Mouse (Mus musculus): ENCODE measurements at regions not wholly inside any gene's neighbourhood (a gene's known extent, or its start where the extent isn't known, plus 50 kb on each side); places are given as distances from the start of the nearest gene placed in this dataset.
A peak's percentile ranks its signal among the peaks of the same experiment; 100 is the strongest.

DNA sequence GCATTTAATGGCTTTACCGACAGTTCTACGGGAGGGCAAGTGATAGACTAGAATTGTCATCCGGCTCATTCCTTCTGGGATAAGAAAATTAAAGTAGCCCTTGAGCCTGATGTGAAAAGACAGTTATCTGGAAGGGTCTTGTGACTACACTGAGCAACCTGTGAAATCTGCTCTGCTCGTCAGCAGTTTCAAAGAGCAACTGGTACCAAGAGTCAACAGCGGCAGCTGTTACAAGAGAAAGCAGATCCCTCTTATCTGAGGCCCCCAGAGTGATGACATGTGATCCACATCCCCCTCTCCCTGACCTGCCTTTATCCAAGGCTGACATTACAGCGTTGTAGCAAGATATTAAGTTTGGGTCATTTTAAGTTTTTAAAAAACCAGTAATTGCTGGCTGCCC is 52.6 kb upstream of the Unc13c start:
- no peak for DNase-seq (ENCODE audit: low spot score)

DNA sequence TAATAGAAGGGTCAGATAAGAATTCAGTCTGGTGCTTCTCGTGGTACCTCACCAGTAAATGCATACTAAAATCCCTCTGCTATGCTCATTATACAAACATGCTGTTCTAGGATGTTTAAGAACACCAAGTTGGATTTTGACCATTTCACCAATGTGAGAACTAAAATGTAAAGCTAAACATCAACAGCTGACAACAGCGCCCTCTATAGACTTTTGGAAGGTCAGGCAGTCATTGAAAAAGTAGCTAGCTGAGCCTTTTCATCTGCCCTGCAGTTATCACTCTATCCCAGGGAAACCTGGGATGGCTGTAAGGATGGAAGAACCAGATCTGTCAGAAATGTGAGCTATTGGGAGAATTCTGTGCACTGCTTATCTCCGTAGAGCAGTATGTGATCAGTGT is 55.2 kb upstream of the Unc13c start:
- no peak for DNase-seq (ENCODE audit: low spot score)

DNA sequence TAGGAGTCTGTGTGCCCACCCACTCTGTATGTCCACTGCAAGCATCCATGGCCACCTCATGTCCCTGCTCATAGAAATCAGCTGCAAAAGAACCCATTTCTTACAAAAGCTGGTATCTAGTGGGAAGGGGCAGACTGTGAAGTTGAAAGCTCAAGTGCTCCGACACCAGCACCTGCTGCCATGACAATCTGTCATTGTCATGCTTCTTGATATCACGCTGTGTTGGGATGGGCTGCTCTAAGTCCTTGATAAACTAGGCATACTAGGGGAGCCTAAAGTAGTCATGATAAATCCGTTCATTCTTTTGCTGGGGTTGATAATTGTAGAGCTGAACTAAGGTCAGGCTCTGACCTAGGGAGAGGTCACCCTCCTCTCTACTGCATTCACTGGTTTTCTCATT is 57.4 kb upstream of the Unc13c start:
- no peak for DNase-seq (ENCODE audit: low spot score)

DNA sequence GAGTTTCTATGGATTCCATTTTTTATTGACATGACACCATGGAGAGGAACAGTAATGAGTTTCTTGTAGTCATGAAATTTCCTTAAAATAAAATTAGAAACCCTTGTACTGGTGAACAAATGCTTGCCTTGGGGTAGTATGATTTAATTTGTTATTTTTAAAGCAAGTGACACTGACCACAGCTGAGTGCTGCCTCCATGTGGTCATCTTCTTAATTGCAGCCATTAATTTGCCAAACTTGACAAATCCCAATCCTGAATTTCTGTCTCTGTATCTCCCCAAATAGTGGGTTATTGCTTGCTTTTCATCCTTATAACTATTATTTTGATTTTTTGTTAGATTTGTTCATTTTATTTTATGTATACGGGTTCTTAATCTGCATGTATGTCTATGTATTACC is 59.7 kb upstream of the Unc13c start:
- DNase-seq (ENCODE audit: low spot score) = peak; percentile 1

DNA sequence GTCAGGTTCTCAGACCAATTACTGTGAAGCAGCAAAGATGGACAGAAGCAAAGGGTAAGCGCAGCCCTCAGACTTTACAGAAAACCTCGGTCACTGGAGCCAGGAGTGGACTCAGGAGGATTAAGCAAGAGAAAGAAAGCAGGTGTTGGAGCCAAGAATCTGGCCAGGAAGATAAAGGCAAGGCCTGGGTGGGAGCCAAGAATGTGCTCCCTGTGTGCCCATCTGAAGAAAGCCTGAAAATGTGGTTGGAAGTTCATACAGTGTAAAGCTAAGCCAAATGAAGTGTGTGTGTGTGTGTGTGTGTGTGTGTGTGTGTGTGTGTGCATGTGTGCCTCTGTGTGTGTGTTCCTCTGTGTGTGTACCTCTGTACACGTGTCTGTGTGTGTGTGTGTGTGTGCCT is 64.2 kb upstream of the Wdr72 start:
- no peak for DNase-seq (ENCODE audit: low spot score)

DNA sequence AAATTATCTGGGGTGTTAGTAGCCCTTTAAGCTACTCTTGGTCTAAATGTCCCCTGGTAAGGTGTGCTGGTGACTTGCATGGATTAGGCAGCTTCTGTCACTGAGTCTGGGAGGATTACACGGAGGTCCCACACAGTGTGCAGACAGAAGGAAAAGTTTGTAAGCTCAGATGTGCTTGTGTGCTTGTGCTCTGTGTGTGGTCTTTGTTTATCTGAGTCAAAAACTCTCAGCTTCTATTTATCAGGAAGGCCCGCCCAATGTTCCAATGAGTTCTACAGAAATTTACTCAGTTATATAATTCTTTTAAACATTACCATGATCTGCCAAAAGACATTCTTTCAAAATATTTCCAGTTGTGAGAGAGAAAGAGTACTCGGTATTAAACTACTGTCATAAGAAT is 60.4 kb upstream of the Wdr72 start:
- DNase-seq (ENCODE audit: low spot score) = no peak

DNA sequence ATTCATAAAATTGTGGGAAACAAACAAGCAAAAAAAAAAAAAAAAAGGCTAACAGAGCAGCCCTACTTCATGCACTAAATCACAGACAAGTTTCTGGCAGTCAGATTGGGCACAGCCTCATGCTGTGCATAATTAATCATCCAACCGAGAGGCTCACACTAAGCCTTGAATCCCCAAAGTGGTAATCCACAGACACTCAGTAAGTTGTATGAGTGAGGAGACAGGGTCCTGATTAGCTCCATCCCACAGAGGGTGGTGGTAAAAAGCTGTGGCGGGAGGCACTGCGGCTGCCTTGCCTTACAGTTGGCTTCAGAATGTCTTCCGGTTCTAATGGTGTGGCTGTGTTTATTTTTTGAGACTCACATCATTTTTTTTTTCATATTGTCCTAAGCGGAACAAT is 53.4 kb upstream of the Wdr72 start:
- no peak for DNase-seq (ENCODE audit: low spot score)

DNA sequence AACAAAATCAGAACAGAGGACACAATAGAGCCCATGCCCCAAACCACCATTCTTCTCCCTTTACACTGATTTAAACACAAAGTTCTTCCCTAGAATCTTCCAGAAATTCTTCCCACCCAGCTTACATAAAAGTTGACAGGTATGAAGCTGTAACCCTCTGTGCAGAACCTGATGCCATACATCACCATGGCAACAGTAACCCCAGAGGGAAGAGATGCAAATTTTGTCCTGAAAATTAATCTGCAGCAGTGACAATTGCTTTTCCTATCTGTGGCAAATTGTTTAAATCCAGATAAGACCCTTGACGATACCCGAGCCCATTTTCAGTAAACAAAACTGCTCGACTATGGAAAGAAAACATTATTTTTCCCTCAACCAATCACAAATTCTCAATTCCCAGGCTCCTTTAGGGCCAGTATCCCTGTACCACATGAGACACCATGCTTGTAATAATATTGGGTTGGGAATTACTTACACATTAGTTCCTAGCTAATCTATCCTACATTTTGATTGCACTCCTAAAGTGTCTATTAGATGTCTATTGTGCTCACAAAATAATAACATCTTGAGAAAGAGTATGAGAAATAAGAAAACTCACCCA is 52.6 kb upstream of the Wdr72 start:
- DNase-seq (ENCODE audit: low spot score) = no peak

DNA sequence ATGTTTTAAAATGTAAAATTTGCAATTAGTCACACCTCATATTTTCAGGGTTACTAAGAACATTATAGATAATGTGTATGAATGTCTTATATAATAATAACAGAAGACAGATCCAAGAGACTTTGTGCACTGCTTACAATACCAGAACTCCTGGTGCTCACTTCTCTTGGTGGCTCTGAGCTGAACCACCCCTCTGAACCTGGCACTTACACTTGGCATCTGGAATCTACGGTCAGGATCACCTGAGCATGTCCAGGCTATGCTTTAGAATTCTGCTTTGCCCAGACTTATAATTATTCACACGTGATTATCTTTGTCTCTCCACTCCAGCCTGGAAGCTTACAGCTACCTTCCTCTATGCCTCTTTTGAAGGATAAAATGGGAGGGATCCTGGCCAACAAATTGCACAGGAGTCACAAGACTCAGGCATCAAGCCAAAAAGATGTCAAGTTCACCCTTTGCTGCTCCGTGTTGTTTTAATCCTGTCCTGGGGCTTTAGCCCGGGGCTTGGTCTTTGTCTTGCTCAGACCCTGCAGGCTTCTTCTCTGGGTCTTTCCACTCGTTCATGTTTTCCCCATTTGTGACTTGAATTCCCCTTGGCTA is 51.8 kb upstream of the Wdr72 start:
- DNase-seq (ENCODE audit: low spot score) = no peak

Data from c-Kit-positive CD71-positive TER-119-positive erythroid progenitor cells, embryonic 14.5 days (primary cell).